Mouse (Mus musculus): Measurements from ENCODE around the gene Clk1.

DNA sequence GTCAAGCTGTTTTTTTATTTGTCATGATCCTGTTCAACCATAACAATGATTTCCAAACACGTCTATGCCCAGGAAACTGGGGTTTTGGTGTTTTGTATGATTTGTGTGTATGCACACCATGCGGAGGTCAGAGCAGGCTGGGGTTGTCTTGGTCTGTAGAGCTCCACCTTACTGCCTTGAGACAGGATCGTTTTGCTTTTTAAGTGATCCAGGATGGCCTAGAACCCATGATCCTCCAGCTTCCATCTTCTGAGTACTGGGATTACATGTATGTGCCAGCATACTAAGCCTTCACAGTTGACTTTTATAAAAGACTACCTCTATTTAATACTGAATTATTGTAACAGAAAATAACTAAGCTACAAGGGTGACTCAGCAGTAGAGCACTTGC, 13.7 kb downstream of the Clk1 start:
- no peak for TF ChIP-seq POLR2A (IDR thresholded peaks at IDR 0.05; ENCODE audit: low read depth, low read length)
- TF ChIP-seq CTCF (IDR thresholded peaks at IDR 0.05; ENCODE audit: extremely low read depth, insufficient read depth, insufficient read length, insufficient replicate concordance), result no peak

Data from spleen, adult 2 months (tissue).